Mouse (Mus musculus) stomach, embryonic 15.5 days (tissue): ENCODE data around the gene H2-DMb2. TPM values are rescaled to one million over a fixed set of nuclear protein-coding genes. Genes with fewer than 3 reads are reported as not detected.

ENCODE experiments used
- ATAC-seq: fragments of 200-750 bp; cut with Nextera tagmentation; 2 replicates; pipeline ENCODE4 v1.8.0; 2017; ENCODE audit warnings: low read depth, moderate number of reproducible peaks, moderate TSS enrichment; ENCODE audit not compliant: insufficient read depth, low FRiP score
- H3K27ac ChIP-seq: fragments of 300-500 bp; sonication (generic); 2 replicates; pipeline ENCODE4 v1.5.1; 2015; ENCODE audit warnings: mild to moderate bottlenecking, inconsistent platforms
- H3K27me3 ChIP-seq: fragments of 300-500 bp; sonication (generic); replicated peaks from 2 replicates; pipeline ENCODE4 v1.6.1; 2015; ENCODE audit warnings: inconsistent platforms
- H3K36me3 ChIP-seq: fragments of 300-500 bp; sonication (generic); 2 replicates; pipeline ENCODE4 v1.6.1; 2015; ENCODE audit warnings: inconsistent platforms
- H3K4me1 ChIP-seq: fragments of 300-500 bp; sonication (generic); 2 replicates; pipeline ENCODE4 v1.6.1; 2015; ENCODE audit warnings: inconsistent platforms
- H3K4me2 ChIP-seq: fragments of 300-500 bp; sonication (generic); 2 replicates; pipeline ENCODE4 v1.6.1; 2015; ENCODE audit warnings: mild to moderate bottlenecking, inconsistent platforms
- H3K4me3 ChIP-seq: fragments of 300-500 bp; sonication (generic); replicated peaks from 2 replicates; pipeline ENCODE4 v1.5.1; 2015; ENCODE audit warnings: inconsistent platforms
- H3K9ac ChIP-seq: fragments of 300-500 bp; sonication (generic); 2 replicates; pipeline ENCODE4 v1.6.1; 2015; ENCODE audit warnings: inconsistent platforms
- H3K9me3 ChIP-seq: fragments of 300-500 bp; sonication (generic); 2 replicates; pipeline ENCODE4 v1.6.1; 2016; ENCODE audit warnings: inconsistent platforms
- whole genome bisulfite sequencing: fragments of 180-500 bp; shearing (Covaris S2); methylation state at CpG from one replicate; pipeline ENCODE4 v1.1.7; 2015; 5-methylcytosine and 5-hydroxymethylcytosine counted together
- polyA plus RNA-seq: library from polyadenylated mRNA; unstranded; fragments of >200 nt; fragmentation: Nextera tagmentation; extraction: Ambion mirVana; gene quantifications from 2 replicates; pipeline ENCODE4 v1.2.1, GENCODE M21; 2015

Gene H2-DMb2
- polyA plus RNA-seq, 1 experiment from 2014 or later = 0.87 TPM

GRCm38 (mm10) chr17:34128264-34128937 lies 14.7 kb upstream of the H2-DMb2 start:
- no peak for ATAC-seq
- Histone ChIP-seq H3K4me3 (no peak overlapping the region), H3K4me1 (peaks cover 37% of the 10 kb centered on the region), H3K27ac (no peak overlapping the region), H3K9ac (no peak overlapping the region), H3K9me3 (no peaks in the 10 kb centered on the region), H3K27me3 (no peaks in the 10 kb centered on the region), H3K4me2 (peak overlapping the region; percentile 17; the same call in 1 of the 2 replicates), H3K36me3 (peaks cover 8% of the 10 kb centered on the region; the same call in 1 of the 2 replicates)
- WGBS = 29% methylated on average over 13 of the region's 13 CpGs

- H3K4me3 ChIP-seq = no peak overlapping the region
These were observed 13.9 kb upstream of the H2-DMb2 start for GRCm38 (mm10) chr17:34128944-34129791.

GRCm38 (mm10) chr17:34130073-34130947 lies 12.8 kb upstream of the H2-DMb2 start:
- H3K36me3 ChIP-seq = peaks cover 8% of the 10 kb centered on the region; the same call in 1 of the 2 replicates
- no peak overlapping the region for H3K4me3 ChIP-seq
- no peak overlapping the region for H3K27ac ChIP-seq
- H3K4me2 ChIP-seq = no peak overlapping the region
- H3K9ac ChIP-seq = no peak overlapping the region
- no peaks in the 10 kb centered on the region for H3K9me3 ChIP-seq
- H3K4me1 ChIP-seq = peaks cover 24% of the 10 kb centered on the region
- ATAC-seq = no peak
- no peaks in the 10 kb centered on the region for H3K27me3 ChIP-seq
- 68% methylated on average over 19 of the region's 19 CpGs for WGBS

More at GRCm38 (mm10) chr17:34128944-34129791, 13.9 kb upstream of the H2-DMb2 start:
- no peak overlapping the region for H3K27ac ChIP-seq
- H3K4me1 ChIP-seq = peaks cover 31% of the 10 kb centered on the region
- ATAC-seq = no peak
- H3K9ac ChIP-seq = no peak overlapping the region
- H3K4me2 ChIP-seq = peak overlapping the region; percentile 17; the same call in 1 of the 2 replicates
- H3K27me3 ChIP-seq = no peaks in the 10 kb centered on the region
- no peaks in the 10 kb centered on the region for H3K9me3 ChIP-seq
- peaks cover 8% of the 10 kb centered on the region; the same call in 1 of the 2 replicates for H3K36me3 ChIP-seq
- WGBS = 15% methylated on average over 18 of the region's 18 CpGs

- Histone ChIP-seq H3K9ac (no peak overlapping the region), H3K36me3 (0 out of 2 replicates have a peak, but pooled peaks cover under 1% of the 10 kb centered on the region), H3K9me3 (no peaks in the 10 kb centered on the region), H3K4me1 (peaks cover 20% of the 10 kb centered on the region), H3K4me2 (no peak overlapping the region), H3K27me3 (no peaks in the 10 kb centered on the region), H3K4me3 (no peak overlapping the region), H3K27ac (no peak overlapping the region)
- no peak for ATAC-seq
- 80% methylated on average over 7 of the region's 7 CpGs for WGBS
These were observed 11.2 kb upstream of the H2-DMb2 start for GRCm38 (mm10) chr17:34131911-34132310.

GRCm38 (mm10) chr17:34133289-34133688 lies 9.8 kb upstream of the H2-DMb2 start:
- peaks cover 7% of the 10 kb centered on the region; the same call in 1 of the 2 replicates for H3K27me3 ChIP-seq
- 74% methylated on average over 11 of the region's 11 CpGs for WGBS
- no peak overlapping the region for H3K9ac ChIP-seq
- H3K4me2 ChIP-seq = no peak overlapping the region
- H3K27ac ChIP-seq = no peak overlapping the region
- no peaks in the 10 kb centered on the region for H3K9me3 ChIP-seq
- no peaks in the 10 kb centered on the region for H3K36me3 ChIP-seq
- H3K4me1 ChIP-seq = peaks cover 11% of the 10 kb centered on the region
- no peak for ATAC-seq
- no peak overlapping the region for H3K4me3 ChIP-seq

GRCm38 (mm10) chr17:34134451-34134850 lies 8.7 kb upstream of the H2-DMb2 start:
- ATAC-seq = no peak
- H3K4me3 ChIP-seq = no peak overlapping the region
- whole genome bisulfite sequencing = 80% methylated on average over 3 of the region's 3 CpGs
- no peaks in the 10 kb centered on the region for H3K36me3 ChIP-seq
- H3K4me2 ChIP-seq = no peak overlapping the region
- H3K9ac ChIP-seq = no peak overlapping the region
- no peak overlapping the region for H3K27ac ChIP-seq
- H3K9me3 ChIP-seq = no peaks in the 10 kb centered on the region
- H3K4me1 ChIP-seq = no peaks in the 10 kb centered on the region
- H3K27me3 ChIP-seq = peaks cover 15% of the 10 kb centered on the region

GRCm38 (mm10) chr17:34135297-34136224 lies 7.5 kb upstream of the H2-DMb2 start:
- WGBS = 6% methylated on average over 31 of the region's 31 CpGs
- H3K36me3 ChIP-seq = no peaks in the 10 kb centered on the region
- H3K27ac ChIP-seq = no peak overlapping the region

GRCm38 (mm10) chr17:34137601-34138000 lies 5.5 kb upstream of the H2-DMb2 start:
- no peaks in the 10 kb centered on the region for H3K9me3 ChIP-seq
- no peak overlapping the region for H3K9ac ChIP-seq
- H3K27me3 ChIP-seq = peaks cover 30% of the 10 kb centered on the region
- H3K36me3 ChIP-seq = no peaks in the 10 kb centered on the region
- no peak for ATAC-seq
- WGBS = 68% methylated on average over 7 of the region's 7 CpGs
- H3K4me2 ChIP-seq = no peak overlapping the region
- H3K4me3 ChIP-seq = no peak overlapping the region
- 0 out of 2 replicates have a peak, but pooled peaks cover 3% of the 10 kb centered on the region for H3K4me1 ChIP-seq
- no peak overlapping the region for H3K27ac ChIP-seq

More at GRCm38 (mm10) chr17:34135297-34136224, 7.5 kb upstream of the H2-DMb2 start:
- no peaks in the 10 kb centered on the region for H3K9me3 ChIP-seq
- H3K4me1 ChIP-seq = 0 out of 2 replicates have a peak, but pooled peaks cover 3% of the 10 kb centered on the region
- ATAC-seq = peak; percentile 97
- peaks cover 22% of the 10 kb centered on the region for H3K27me3 ChIP-seq
- H3K4me3 ChIP-seq = peak overlapping the region; percentile 37
- peak overlapping the region; percentile 82 for H3K4me2 ChIP-seq
- H3K9ac ChIP-seq = no peak overlapping the region

GRCm38 (mm10) chr17:34138655-34139054 lies 4.5 kb upstream of the H2-DMb2 start:
- WGBS = 85% methylated on average over 7 of the region's 7 CpGs
- Histone ChIP-seq H3K27me3 (peaks cover 30% of the 10 kb centered on the region), H3K9ac (no peak overlapping the region), H3K9me3 (no peaks in the 10 kb centered on the region), H3K4me2 (no peak overlapping the region), H3K27ac (no peak overlapping the region), H3K36me3 (no peaks in the 10 kb centered on the region), H3K4me1 (0 out of 2 replicates have a peak, but pooled peaks cover 3% of the 10 kb centered on the region), H3K4me3 (no peak overlapping the region)
- no peak for ATAC-seq

GRCm38 (mm10) chr17:34139416-34139815 lies 3.7 kb upstream of the H2-DMb2 start:
- Histone ChIP-seq H3K27me3 (peaks cover 30% of the 10 kb centered on the region), H3K4me3 (peak overlapping the region; percentile 31), H3K9ac (no peak overlapping the region), H3K4me2 (peak overlapping the region; percentile 63), H3K9me3 (no peaks in the 10 kb centered on the region), H3K4me1 (0 out of 2 replicates have a peak, but pooled peaks cover 3% of the 10 kb centered on the region), H3K27ac (no peak overlapping the region), H3K36me3 (no peaks in the 10 kb centered on the region)
- ATAC-seq = peak; percentile 42
- 3% methylated on average over 16 of the region's 16 CpGs for WGBS
